Mouse (Mus musculus) CD4-positive helper T cell, adult 2 months (primary cell): ENCODE data around the gene Ccnt2.
A peak's percentile ranks its signal among the peaks of the same experiment; 100 is the strongest.

Experiments used
- DNase-seq: peaks from one replicate; pipeline ENCODE4 v3.0.0-alpha.2; 2012; ENCODE audit warnings: low read depth, missing footprints, low spot score

Ccnt2 gene

GRCm38 (mm10) chr1:127793459-127793858 is 19.5 kb downstream of the Ccnt2 start:
- no peak for DNase-seq

- no peak for DNase-seq
These were observed 21.3 kb downstream of the Ccnt2 start for GRCm38 (mm10) chr1:127795087-127795769.

- DNase-seq, result peak; percentile 88
These were observed 22.4 kb downstream of the Ccnt2 start for GRCm38 (mm10) chr1:127796341-127796740.

- DNase-seq, result no peak
These were observed 22.8 kb downstream of the Ccnt2 start for GRCm38 (mm10) chr1:127796752-127797151.

- DNase-seq, result no peak
These were observed 29.0 kb downstream of the Ccnt2 start for GRCm38 (mm10) chr1:127802916-127803315.

- DNase-seq, result no peak
These were observed 34.7 kb downstream of the Ccnt2 start for GRCm38 (mm10) chr1:127808671-127809070.

GRCm38 (mm10) chr1:127812929-127813328 is 39.0 kb downstream of the Ccnt2 start:
- peak; percentile 23 for DNase-seq

- DNase-seq, result no peak
These were observed 42.4 kb downstream of the Ccnt2 start for GRCm38 (mm10) chr1:127816381-127816780.

GRCm38 (mm10) chr1:127827325-127827724 is 53.4 kb downstream of the Ccnt2 start:
- DNase-seq, result peak; percentile 76

- DNase-seq, result peak; percentile 76
These were observed 56.4 kb downstream of the Ccnt2 start for GRCm38 (mm10) chr1:127830215-127830921.

- no peak for DNase-seq
These were observed 59.8 kb downstream of the Ccnt2 start for GRCm38 (mm10) chr1:127833714-127834113.

- no peak for DNase-seq
These were observed 60.2 kb downstream of the Ccnt2 start for GRCm38 (mm10) chr1:127834202-127834601.

- DNase-seq, result no peak
These were observed 62.7 kb downstream of the Ccnt2 start for GRCm38 (mm10) chr1:127836619-127837018.

GRCm38 (mm10) chr1:127838602-127839001 is 64.6 kb downstream of the Ccnt2 start:
- DNase-seq, result no peak

- no peak for DNase-seq
These were observed 71.5 kb downstream of the Ccnt2 start for GRCm38 (mm10) chr1:127845472-127845871.

- peak; percentile 28 for DNase-seq
These were observed 76.2 kb downstream of the Ccnt2 start for GRCm38 (mm10) chr1:127850075-127850610.

- DNase-seq, result no peak
These were observed 80.7 kb downstream of the Ccnt2 start, which contains the start of gene Map3k19 for GRCm38 (mm10) chr1:127854486-127855222. Map3k19 (minus strand) TSS chr1:127855031.
